Mouse (Mus musculus): ENCODE measurements around the gene Mgat4e.

Gene Mgat4e

GRCm38 (mm10) chr1:134526752-134527151 is 22.7 kb downstream of the Mgat4e start:
- no peak for TF ChIP-seq GATA4 (IDR thresholded peaks at IDR 0.05; ENCODE audit: insufficient replicate concordance, low read length)

GRCm38 (mm10) chr1:134525015-134525414 is 24.5 kb downstream of the Mgat4e start:
- no peak for TF ChIP-seq GATA4 (IDR thresholded peaks at IDR 0.05; ENCODE audit: insufficient replicate concordance, low read length)

- no peak for TF ChIP-seq GATA4 (IDR thresholded peaks at IDR 0.05; ENCODE audit: insufficient replicate concordance, low read length)
These were observed 25.1 kb downstream of the Mgat4e start for GRCm38 (mm10) chr1:134524424-134524823.

- TF ChIP-seq GATA4 (IDR thresholded peaks at IDR 0.05; ENCODE audit: insufficient replicate concordance, low read length) = no peak
These were observed 27.2 kb downstream of the Mgat4e start for GRCm38 (mm10) chr1:134522325-134522724.

- TF ChIP-seq GATA4 (IDR thresholded peaks at IDR 0.05; ENCODE audit: insufficient replicate concordance, low read length) = no peak
These were observed 28.3 kb downstream of the Mgat4e start for GRCm38 (mm10) chr1:134521163-134521562.

- TF ChIP-seq GATA4 (IDR thresholded peaks at IDR 0.05; ENCODE audit: insufficient replicate concordance, low read length) = no peak
These were observed 29.3 kb downstream of the Mgat4e start for GRCm38 (mm10) chr1:134520001-134520721.

- TF ChIP-seq GATA4 (IDR thresholded peaks at IDR 0.05; ENCODE audit: insufficient replicate concordance, low read length) = peak; percentile 63; the same call in 1 of the 2 replicates
These were observed 30.8 kb downstream of the Mgat4e start for GRCm38 (mm10) chr1:134518677-134519076.

- TF ChIP-seq GATA4 (IDR thresholded peaks at IDR 0.05; ENCODE audit: insufficient replicate concordance, low read length) = no peak
These were observed 32.8 kb downstream of the Mgat4e start for GRCm38 (mm10) chr1:134516491-134517198.

GRCm38 (mm10) chr1:134515891-134516290 is 33.6 kb downstream of the Mgat4e start:
- no peak for TF ChIP-seq GATA4 (IDR thresholded peaks at IDR 0.05; ENCODE audit: insufficient replicate concordance, low read length)

- TF ChIP-seq GATA4 (IDR thresholded peaks at IDR 0.05; ENCODE audit: insufficient replicate concordance, low read length) = no peak
These were observed 35.4 kb downstream of the Mgat4e start for GRCm38 (mm10) chr1:134513876-134514590.

- TF ChIP-seq GATA4 (IDR thresholded peaks at IDR 0.05; ENCODE audit: insufficient replicate concordance, low read length) = no peak
These were observed 36.1 kb downstream of the Mgat4e start for GRCm38 (mm10) chr1:134513312-134513860.

GRCm38 (mm10) chr1:134512584-134512983 is 36.9 kb downstream of the Mgat4e start:
- TF ChIP-seq GATA4 (IDR thresholded peaks at IDR 0.05; ENCODE audit: insufficient replicate concordance, low read length) = no peak

- no peak for TF ChIP-seq GATA4 (IDR thresholded peaks at IDR 0.05; ENCODE audit: insufficient replicate concordance, low read length)
These were observed 37.3 kb downstream of the Mgat4e start for GRCm38 (mm10) chr1:134512183-134512582.

GRCm38 (mm10) chr1:134510018-134510417 is 39.5 kb downstream of the Mgat4e start:
- no peak for TF ChIP-seq GATA4 (IDR thresholded peaks at IDR 0.05; ENCODE audit: insufficient replicate concordance, low read length)

GRCm38 (mm10) chr1:134506201-134506600 is 43.3 kb downstream of the Mgat4e start:
- TF ChIP-seq GATA4 (IDR thresholded peaks at IDR 0.05; ENCODE audit: insufficient replicate concordance, low read length) = no peak

All from liver, adult (tissue).